Mouse (Mus musculus): Measurements from ENCODE around the gene Kcnh2. TPM values are rescaled to one million over a fixed set of nuclear protein-coding genes. Genes with fewer than 3 reads are reported as not detected.
A peak's percentile ranks its signal among the peaks of the same experiment; 100 is the strongest.

Gene Kcnh2
- polyA plus RNA-seq, 1 experiment from 2014 or later, result 21.0 TPM

- Histone ChIP-seq H3K4me2 (no peak overlapping the region), H3K9me3 (replicated peaks) (no peaks in the 10 kb centered on the region), H3K27me3 (no peaks in the 10 kb centered on the region; the same call in 1 of the 2 replicates), H3K4me1 (replicated peaks) (peaks cover 15% of the 10 kb centered on the region), H3K4me3 (no peak overlapping the region), H3K36me3 (no peaks in the 10 kb centered on the region), H3K27ac (peak overlapping the region; percentile 42), H3K9ac (no peak overlapping the region; the same call in 1 of the 2 replicates)
- ATAC-seq (replicated peaks; ENCODE audit: insufficient number of reproducible peaks, insufficient read depth, low FRiP score, low read depth), result peak; percentile 24
- WGBS, result 1% methylated on average over 7 of the region's 7 CpGs
Measured at GRCm38 (mm10) chr5:24360792-24361454, 9.5 kb upstream of the Kcnh2 start.

DNA sequence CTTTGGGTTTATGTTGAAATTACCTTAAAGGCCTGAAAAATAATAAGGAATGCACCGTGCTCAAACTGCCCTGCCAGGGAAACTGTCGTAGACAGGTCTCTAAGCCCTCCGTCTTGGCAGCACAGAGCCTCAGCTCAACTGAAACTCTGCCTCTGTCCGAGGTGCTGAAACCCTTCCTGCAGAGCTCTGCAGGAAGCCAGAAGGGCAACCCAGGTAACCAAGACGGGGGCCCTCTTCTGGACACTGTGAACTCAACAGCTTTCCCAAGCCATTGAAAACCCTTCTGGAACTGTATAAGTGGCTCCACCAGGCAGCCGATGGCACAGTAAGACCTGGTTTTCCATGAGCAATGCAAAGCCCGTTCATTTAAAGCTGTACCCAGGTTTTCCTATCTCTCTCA, 6.1 kb upstream of the Kcnh2 start:
- Histone ChIP-seq H3K27ac (no peak overlapping the region), H3K4me1 (replicated peaks) (peaks cover 35% of the 10 kb centered on the region), H3K4me2 (no peak overlapping the region), H3K9ac (no peak overlapping the region), H3K9me3 (replicated peaks) (no peaks in the 10 kb centered on the region), H3K4me3 (no peak overlapping the region), H3K36me3 (no peaks in the 10 kb centered on the region), H3K27me3 (no peaks in the 10 kb centered on the region; the same call in 1 of the 2 replicates)
- no peak for ATAC-seq (replicated peaks; ENCODE audit: insufficient number of reproducible peaks, insufficient read depth, low FRiP score, low read depth)
- 7% methylated on average over 7 of the region's 7 CpGs for WGBS

- no peaks in the 10 kb centered on the region for H3K9me3 ChIP-seq (replicated peaks)
- no peak overlapping the region for H3K9ac ChIP-seq
- H3K27ac ChIP-seq, result no peak overlapping the region
- ATAC-seq (replicated peaks; ENCODE audit: insufficient number of reproducible peaks, insufficient read depth, low FRiP score, low read depth), result no peak
- no peaks in the 10 kb centered on the region for H3K36me3 ChIP-seq
- peaks cover 42% of the 10 kb centered on the region for H3K4me1 ChIP-seq (replicated peaks)
- no peak overlapping the region for H3K4me2 ChIP-seq
- 57% methylated on average over 4 of the region's 4 CpGs for WGBS
- H3K4me3 ChIP-seq, result no peak overlapping the region
- no peaks in the 10 kb centered on the region; the same call in 1 of the 2 replicates for H3K27me3 ChIP-seq
Measured at GRCm38 (mm10) chr5:24356764-24357163, 5.4 kb upstream of the Kcnh2 start.

GRCm38 (mm10) chr5:24353327-24353726, 1.9 kb upstream of the Kcnh2 start:
- no peaks in the 10 kb centered on the region for H3K9me3 ChIP-seq (replicated peaks)
- peaks cover 64% of the 10 kb centered on the region for H3K4me1 ChIP-seq (replicated peaks)
- no peaks in the 10 kb centered on the region for H3K36me3 ChIP-seq
- 15% methylated on average over 4 of the region's 4 CpGs for WGBS
- no peaks in the 10 kb centered on the region for H3K27me3 ChIP-seq
- H3K4me3 ChIP-seq, result no peak overlapping the region
- no peak for ATAC-seq (replicated peaks; ENCODE audit: insufficient number of reproducible peaks, insufficient read depth, low FRiP score, low read depth)
- H3K27ac ChIP-seq, result peak overlapping the region; percentile 99
- peak overlapping the region; percentile 93 for H3K4me2 ChIP-seq
- H3K9ac ChIP-seq, result peak overlapping the region; percentile 42

- peak; percentile 76 for ATAC-seq (replicated peaks; ENCODE audit: insufficient number of reproducible peaks, insufficient read depth, low FRiP score, low read depth)
- H3K9ac ChIP-seq, result peak overlapping the region; percentile 94
- peaks cover 71% of the 10 kb centered on the region for H3K4me1 ChIP-seq (replicated peaks)
- no peaks in the 10 kb centered on the region for H3K9me3 ChIP-seq (replicated peaks)
- no peaks in the 10 kb centered on the region for H3K27me3 ChIP-seq
- WGBS, result 5% methylated on average over 24 of the region's 24 CpGs
- peak overlapping the region; percentile 93 for H3K4me2 ChIP-seq
- H3K4me3 ChIP-seq, result peak overlapping the region; percentile 81
- H3K36me3 ChIP-seq, result no peaks in the 10 kb centered on the region
- H3K27ac ChIP-seq, result peak overlapping the region; percentile 99
Measured at GRCm38 (mm10) chr5:24352251-24352859, 951 bp upstream of the Kcnh2 start.

- WGBS, result under 1% methylated on average over 34 of the region's 41 CpGs
- ATAC-seq (replicated peaks; ENCODE audit: insufficient number of reproducible peaks, insufficient read depth, low FRiP score, low read depth), result peak; percentile 71
Measured at GRCm38 (mm10) chr5:24351701-24352171, 332 bp upstream of the Kcnh2 start.

DNA sequence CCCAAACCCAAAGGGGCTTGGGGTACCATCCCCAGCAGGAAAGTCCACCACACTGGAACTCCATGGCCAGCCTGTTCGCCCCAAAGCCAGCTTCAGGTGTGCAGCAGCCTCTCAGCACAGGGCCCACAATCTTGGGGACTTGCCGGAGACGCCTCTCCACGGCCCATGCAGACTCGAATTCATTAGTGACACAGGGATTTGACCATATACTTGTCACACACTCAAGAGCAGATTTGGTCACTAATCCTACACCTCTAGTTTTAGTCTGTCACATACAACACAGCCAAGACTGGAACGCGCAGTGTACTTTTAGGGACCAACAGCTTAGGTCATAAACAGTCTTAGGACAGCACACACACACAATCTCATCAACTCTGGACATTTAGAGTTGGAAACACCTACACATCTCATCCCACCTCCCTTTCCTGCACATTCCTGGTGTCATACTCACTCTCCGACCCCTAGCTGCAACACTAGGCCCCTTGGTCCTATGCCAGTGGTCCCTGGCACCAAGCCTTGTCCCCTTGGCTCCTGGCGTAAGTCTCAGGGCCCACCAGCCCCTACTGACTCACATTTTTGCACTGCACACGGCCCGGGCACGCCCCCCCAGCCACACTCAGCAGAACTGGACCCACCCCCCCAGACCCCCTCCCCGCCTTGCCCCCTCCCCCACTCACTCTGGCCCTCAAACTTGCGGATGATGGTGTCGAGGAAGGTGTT, 713 bp downstream of the Kcnh2 start:
- H3K9ac ChIP-seq, result peak overlapping the region; percentile 94

More at GRCm38 (mm10) chr5:24351701-24352171, 332 bp upstream of the Kcnh2 start:
- no peaks in the 10 kb centered on the region for H3K9me3 ChIP-seq (replicated peaks)
- peak overlapping the region; percentile 93 for H3K4me2 ChIP-seq
- H3K27ac ChIP-seq, result peak overlapping the region; percentile 99
- H3K36me3 ChIP-seq, result peaks cover 3% of the 10 kb centered on the region; the same call in 1 of the 2 replicates
- peaks cover 76% of the 10 kb centered on the region for H3K4me1 ChIP-seq (replicated peaks)
- peak overlapping the region; percentile 81 for H3K4me3 ChIP-seq
- H3K27me3 ChIP-seq, result no peaks in the 10 kb centered on the region
- H3K9ac ChIP-seq, result peak overlapping the region; percentile 94

GRCm38 (mm10) chr5:24350073-24350472, 1.3 kb downstream of the Kcnh2 start:
- no peak for ATAC-seq (replicated peaks; ENCODE audit: insufficient number of reproducible peaks, insufficient read depth, low FRiP score, low read depth)
- Histone ChIP-seq H3K36me3 (peaks cover 5% of the 10 kb centered on the region; the same call in 1 of the 2 replicates), H3K27ac (peak overlapping the region; percentile 99), H3K9ac (peak overlapping the region; percentile 94), H3K4me1 (replicated peaks) (peaks cover 85% of the 10 kb centered on the region), H3K4me2 (peak overlapping the region; percentile 93), H3K9me3 (replicated peaks) (no peaks in the 10 kb centered on the region), H3K27me3 (no peaks in the 10 kb centered on the region), H3K4me3 (peak overlapping the region; percentile 81)
- WGBS, result 34% methylated on average over 3 of the region's 3 CpGs

More for the DNA sequence above, 713 bp downstream of the Kcnh2 start:
- no peak for ATAC-seq (replicated peaks; ENCODE audit: insufficient number of reproducible peaks, insufficient read depth, low FRiP score, low read depth)
- peak overlapping the region; percentile 81 for H3K4me3 ChIP-seq
- peak overlapping the region; percentile 93 for H3K4me2 ChIP-seq
- H3K27me3 ChIP-seq, result no peaks in the 10 kb centered on the region
- H3K27ac ChIP-seq, result peak overlapping the region; percentile 99
- no peaks in the 10 kb centered on the region for H3K9me3 ChIP-seq (replicated peaks)
- H3K36me3 ChIP-seq, result peaks cover 5% of the 10 kb centered on the region; the same call in 1 of the 2 replicates
- peaks cover 82% of the 10 kb centered on the region for H3K4me1 ChIP-seq (replicated peaks)
- 20% methylated on average over 15 of the region's 15 CpGs for WGBS

- no peaks in the 10 kb centered on the region for H3K27me3 ChIP-seq
- H3K9ac ChIP-seq, result peak overlapping the region; percentile 94
- H3K27ac ChIP-seq, result peak overlapping the region; percentile 99
- ATAC-seq (replicated peaks; ENCODE audit: insufficient number of reproducible peaks, insufficient read depth, low FRiP score, low read depth), result no peak
- H3K4me3 ChIP-seq, result peak overlapping the region; percentile 81
- peaks cover 87% of the 10 kb centered on the region for H3K4me1 ChIP-seq (replicated peaks)
- WGBS, result under 1% methylated on average over 26 of the region's 30 CpGs
- peak overlapping the region; percentile 93 for H3K4me2 ChIP-seq
- H3K36me3 ChIP-seq, result peaks cover 5% of the 10 kb centered on the region; the same call in 1 of the 2 replicates
- no peaks in the 10 kb centered on the region for H3K9me3 ChIP-seq (replicated peaks)
Measured at GRCm38 (mm10) chr5:24348546-24348945, 2.9 kb downstream of the Kcnh2 start.

GRCm38 (mm10) chr5:24348128-24348527, 3.3 kb downstream of the Kcnh2 start:
- Histone ChIP-seq H3K4me1 (replicated peaks) (peaks cover 87% of the 10 kb centered on the region), H3K9ac (peak overlapping the region; percentile 94), H3K27ac (peak overlapping the region; percentile 99), H3K36me3 (peaks cover 5% of the 10 kb centered on the region; the same call in 1 of the 2 replicates), H3K27me3 (no peaks in the 10 kb centered on the region), H3K9me3 (replicated peaks) (no peaks in the 10 kb centered on the region), H3K4me2 (peak overlapping the region; percentile 93), H3K4me3 (peak overlapping the region; percentile 81)
- WGBS, result under 1% methylated on average over 40 of the region's 41 CpGs
- peak; percentile 7; the same call in 1 of the 2 replicates for ATAC-seq (replicated peaks; ENCODE audit: insufficient number of reproducible peaks, insufficient read depth, low FRiP score, low read depth)
